Mouse (Mus musculus) liver, embryonic 15.5 days (tissue): ENCODE measurements around the gene Cracr2a. TPM values are rescaled to one million over a fixed set of nuclear protein-coding genes. Genes with fewer than 3 reads are reported as not detected.

Experiments
- ATAC-seq: fragments of 200-750 bp; cut with Nextera tagmentation; 2 replicates; pipeline ENCODE4 v1.8.0; 2017; ENCODE audit warnings: moderate number of reproducible peaks, mild to moderate bottlenecking, moderate library complexity; ENCODE audit not compliant: insufficient read depth
- H3K27ac ChIP-seq: fragments of 300-500 bp; sonication (generic); replicated peaks from 2 replicates; pipeline ENCODE4 v1.5.1; 2015; ENCODE audit warnings: mild to moderate bottlenecking, inconsistent platforms
- H3K27me3 ChIP-seq: fragments of 300-500 bp; sonication (generic); 2 replicates; pipeline ENCODE4 v1.6.1; 2015; ENCODE audit warnings: mild to moderate bottlenecking, inconsistent platforms
- H3K36me3 ChIP-seq: fragments of 300-500 bp; sonication (generic); replicated peaks from 2 replicates; pipeline ENCODE4 v1.6.1; 2015; ENCODE audit warnings: moderate library complexity, mild to moderate bottlenecking, inconsistent platforms
- H3K4me1 ChIP-seq: fragments of 300-500 bp; sonication (generic); replicated peaks from 2 replicates; pipeline ENCODE4 v1.6.1; 2015; ENCODE audit warnings: inconsistent platforms
- H3K4me2 ChIP-seq: fragments of 300-500 bp; sonication (generic); 2 replicates; pipeline ENCODE4 v1.6.1; 2015; ENCODE audit warnings: moderate library complexity, mild to moderate bottlenecking, inconsistent platforms
- H3K4me3 ChIP-seq: fragments of 300-500 bp; sonication (generic); replicated peaks from 2 replicates; pipeline ENCODE4 v1.5.1; 2015; ENCODE audit warnings: mild to moderate bottlenecking, inconsistent platforms
- H3K9ac ChIP-seq: fragments of 300-500 bp; sonication (generic); 2 replicates; pipeline ENCODE4 v1.6.1; 2015; ENCODE audit warnings: moderate library complexity, mild to moderate bottlenecking, inconsistent platforms
- H3K9me3 ChIP-seq: fragments of 300-500 bp; sonication (generic); replicated peaks from 2 replicates; pipeline ENCODE4 v1.6.1; 2016; ENCODE audit warnings: inconsistent platforms
- WGBS: fragments of 180-500 bp; shearing (Covaris S2); methylation state at CpG from one replicate; pipeline ENCODE4 v1.1.7; 2015; ENCODE audit warnings: mixed read lengths; ENCODE audit not compliant: insufficient replicate concordance; 5-methylcytosine and 5-hydroxymethylcytosine counted together
- polyA plus RNA-seq: library from polyadenylated mRNA; unstranded; fragments of >200 nt; fragmentation: Nextera tagmentation; extraction: Ambion mirVana; gene quantifications from 2 replicates; pipeline ENCODE4 v1.2.1, GENCODE M21; 2015

The Cracr2a gene
- polyA plus RNA-seq, 1 experiment from 2014 or later: 0.97 TPM

- ATAC-seq: no peak
- H3K4me1 ChIP-seq: peaks cover 8% of the 10 kb centered on the region; the same call in 1 of the 2 replicates
- H3K36me3 ChIP-seq: no peaks in the 10 kb centered on the region
- H3K27ac ChIP-seq: no peak overlapping the region
- H3K4me3 ChIP-seq: no peak overlapping the region
- H3K9me3 ChIP-seq: no peaks in the 10 kb centered on the region
- no peak overlapping the region for H3K4me2 ChIP-seq
- WGBS: 28% methylated on average over 7 of the region's 7 CpGs
- H3K9ac ChIP-seq: no peak overlapping the region
- H3K27me3 ChIP-seq: no peaks in the 10 kb centered on the region
Measured at GRCm38 (mm10) chr6:127565951-127566732, 5.0 kb downstream of the Cracr2a start.

GRCm38 (mm10) chr6:127571849-127572550, 10.9 kb downstream of the Cracr2a start:
- H3K27ac ChIP-seq: no peak overlapping the region
- no peak overlapping the region for H3K4me2 ChIP-seq
- WGBS: 55% methylated on average over 8 of the region's 8 CpGs
- no peaks in the 10 kb centered on the region for H3K27me3 ChIP-seq
- H3K4me3 ChIP-seq: no peak overlapping the region
- no peaks in the 10 kb centered on the region for H3K36me3 ChIP-seq
- H3K9ac ChIP-seq: no peak overlapping the region
- no peak for ATAC-seq
- H3K9me3 ChIP-seq: no peaks in the 10 kb centered on the region
- peaks cover 6% of the 10 kb centered on the region for H3K4me1 ChIP-seq

- H3K9me3 ChIP-seq: no peaks in the 10 kb centered on the region
- H3K9ac ChIP-seq: no peak overlapping the region
- no peaks in the 10 kb centered on the region for H3K36me3 ChIP-seq
- no peak overlapping the region for H3K27ac ChIP-seq
- ATAC-seq: no peak
- H3K4me2 ChIP-seq: no peak overlapping the region
- no peak overlapping the region for H3K4me3 ChIP-seq
- H3K4me1 ChIP-seq: peaks cover 25% of the 10 kb centered on the region
- no peaks in the 10 kb centered on the region for H3K27me3 ChIP-seq
- WGBS: 38% methylated on average over 11 of the region's 11 CpGs
Measured at GRCm38 (mm10) chr6:127573779-127574463, 12.8 kb downstream of the Cracr2a start.

- Histone ChIP-seq H3K9me3 (no peaks in the 10 kb centered on the region), H3K4me2 (no peak overlapping the region), H3K4me3 (no peak overlapping the region), H3K4me1 (peaks cover 35% of the 10 kb centered on the region), H3K36me3 (no peaks in the 10 kb centered on the region), H3K27me3 (no peaks in the 10 kb centered on the region), H3K9ac (no peak overlapping the region), H3K27ac (no peak overlapping the region)
- 69% methylated on average over 2 of the region's 2 CpGs for WGBS
- ATAC-seq: no peak
Measured at GRCm38 (mm10) chr6:127575194-127575593, 14.1 kb downstream of the Cracr2a start.

GRCm38 (mm10) chr6:127577688-127578087, 16.6 kb downstream of the Cracr2a start:
- no peaks in the 10 kb centered on the region for H3K9me3 ChIP-seq
- 17% methylated on average over 4 of the region's 4 CpGs for WGBS
- H3K27me3 ChIP-seq: no peaks in the 10 kb centered on the region
- peaks cover 54% of the 10 kb centered on the region for H3K4me1 ChIP-seq
- peak overlapping the region; percentile 65 for H3K27ac ChIP-seq
- peak overlapping the region; percentile 7; the same call in 1 of the 2 replicates for H3K4me3 ChIP-seq
- H3K4me2 ChIP-seq: peak overlapping the region; percentile 33
- peak; percentile 86 for ATAC-seq
- no peaks in the 10 kb centered on the region for H3K36me3 ChIP-seq
- H3K9ac ChIP-seq: no peak overlapping the region

GRCm38 (mm10) chr6:127578316-127578715, 17.2 kb downstream of the Cracr2a start:
- Histone ChIP-seq H3K27ac (peak overlapping the region; percentile 65), H3K9ac (no peak overlapping the region), H3K4me3 (peak overlapping the region; percentile 7), H3K27me3 (no peaks in the 10 kb centered on the region), H3K4me1 (peaks cover 59% of the 10 kb centered on the region), H3K9me3 (no peaks in the 10 kb centered on the region), H3K4me2 (peak overlapping the region; percentile 33), H3K36me3 (no peaks in the 10 kb centered on the region)
- ATAC-seq: no peak
- 57% methylated on average over 7 of the region's 7 CpGs for WGBS

GRCm38 (mm10) chr6:127578810-127579209, 17.7 kb downstream of the Cracr2a start:
- Histone ChIP-seq H3K4me1 (peaks cover 61% of the 10 kb centered on the region), H3K4me2 (no peak overlapping the region; the same call in 1 of the 2 replicates)

GRCm38 (mm10) chr6:127581915-127582314, 20.8 kb downstream of the Cracr2a start:
- peak overlapping the region; percentile 50 for H3K4me3 ChIP-seq
- peaks cover 58% of the 10 kb centered on the region for H3K4me1 ChIP-seq
- H3K27me3 ChIP-seq: no peaks in the 10 kb centered on the region
- WGBS: 11% methylated on average over 12 of the region's 12 CpGs
- H3K27ac ChIP-seq: peak overlapping the region; percentile 58
- ATAC-seq: no peak; the same call in 1 of the 2 replicates
- peak overlapping the region; percentile 37 for H3K9ac ChIP-seq
- peak overlapping the region; percentile 77 for H3K4me2 ChIP-seq
- no peaks in the 10 kb centered on the region for H3K9me3 ChIP-seq
- no peaks in the 10 kb centered on the region for H3K36me3 ChIP-seq

More at GRCm38 (mm10) chr6:127578810-127579209, 17.7 kb downstream of the Cracr2a start:
- no peaks in the 10 kb centered on the region for H3K36me3 ChIP-seq
- H3K9me3 ChIP-seq: no peaks in the 10 kb centered on the region
- no peak for ATAC-seq
- peak overlapping the region; percentile 7; the same call in 1 of the 2 replicates for H3K4me3 ChIP-seq
- 70% methylated on average over 5 of the region's 5 CpGs for WGBS
- no peaks in the 10 kb centered on the region for H3K27me3 ChIP-seq
- no peak overlapping the region for H3K9ac ChIP-seq
- H3K27ac ChIP-seq: no peak overlapping the region

- no peak for ATAC-seq
- Histone ChIP-seq H3K4me2 (peak overlapping the region; percentile 77), H3K36me3 (no peaks in the 10 kb centered on the region), H3K9me3 (no peaks in the 10 kb centered on the region), H3K4me3 (peak overlapping the region; percentile 50), H3K27me3 (no peaks in the 10 kb centered on the region), H3K4me1 (peaks cover 54% of the 10 kb centered on the region), H3K9ac (peak overlapping the region; percentile 37), H3K27ac (peak overlapping the region; percentile 58)
- 1% methylated on average over 15 of the region's 15 CpGs for WGBS
Measured at GRCm38 (mm10) chr6:127582391-127583176, 21.4 kb downstream of the Cracr2a start.

GRCm38 (mm10) chr6:127591467-127591866, 30.3 kb downstream of the Cracr2a start:
- H3K4me3 ChIP-seq: no peak overlapping the region
- no peaks in the 10 kb centered on the region for H3K27me3 ChIP-seq
- H3K9ac ChIP-seq: no peak overlapping the region
- H3K4me1 ChIP-seq: peaks cover 32% of the 10 kb centered on the region
- WGBS: 29% methylated on average over 3 of the region's 3 CpGs
- H3K4me2 ChIP-seq: peak overlapping the region; percentile 18; the same call in 1 of the 2 replicates
- no peak overlapping the region; the same call in 1 of the 2 replicates for H3K27ac ChIP-seq
- ATAC-seq: peak; percentile 79
- H3K9me3 ChIP-seq: no peaks in the 10 kb centered on the region
- no peaks in the 10 kb centered on the region for H3K36me3 ChIP-seq
